Mouse (Mus musculus) inflammation-experienced regulatory T-cells, adult 6 months (primary cell): ENCODE measurements at regions not wholly inside any gene's neighbourhood (a gene's known extent, or its start where the extent isn't known, plus 50 kb on each side); places are given as distances from the start of the nearest gene placed in this dataset.

ENCODE experiments used
- ATAC-seq: one replicate; pipeline ENCODE4 v1.8.0; 2017

DNA sequence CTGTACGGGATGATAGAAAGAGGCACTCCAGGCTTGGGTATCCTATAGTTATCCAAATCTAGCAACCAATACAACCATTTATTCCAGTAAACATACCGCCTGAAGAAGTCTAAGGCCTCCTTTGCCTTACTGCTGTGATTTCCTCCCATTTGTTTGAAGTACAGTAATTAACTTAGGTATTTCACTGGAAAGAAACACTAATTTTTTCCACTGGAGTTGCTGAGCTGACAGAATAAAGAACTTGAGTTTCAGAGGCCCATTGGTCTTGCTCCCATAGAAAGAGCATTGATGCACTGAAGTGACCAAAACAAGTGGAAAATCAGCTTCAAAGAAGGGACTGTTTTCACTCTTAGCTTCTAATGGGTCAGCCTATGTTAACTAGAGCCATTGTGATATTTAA lies 1100.8 kb upstream of the Gm7489 start:
- ATAC-seq, result no peak

DNA sequence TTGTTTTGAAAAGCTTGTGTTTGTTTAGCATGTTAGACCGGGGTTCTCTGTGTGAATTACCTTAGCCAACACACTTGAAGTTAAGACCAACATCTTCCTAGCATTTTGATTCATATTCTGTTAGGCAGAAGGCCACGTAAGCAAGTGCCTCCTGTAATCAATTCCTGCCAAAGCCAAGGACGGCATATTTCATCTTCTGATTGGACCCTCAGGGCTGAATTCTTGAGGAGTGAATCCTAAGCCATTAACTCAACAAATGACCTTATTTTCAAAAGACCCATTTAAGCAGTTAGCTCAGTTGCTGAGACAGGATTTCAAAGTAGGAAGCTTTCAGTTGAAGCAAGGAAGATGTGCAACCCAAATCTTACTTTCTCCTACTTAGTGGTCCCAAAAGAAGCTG lies 1099.5 kb upstream of the Gm7489 start:
- ATAC-seq, result no peak

DNA sequence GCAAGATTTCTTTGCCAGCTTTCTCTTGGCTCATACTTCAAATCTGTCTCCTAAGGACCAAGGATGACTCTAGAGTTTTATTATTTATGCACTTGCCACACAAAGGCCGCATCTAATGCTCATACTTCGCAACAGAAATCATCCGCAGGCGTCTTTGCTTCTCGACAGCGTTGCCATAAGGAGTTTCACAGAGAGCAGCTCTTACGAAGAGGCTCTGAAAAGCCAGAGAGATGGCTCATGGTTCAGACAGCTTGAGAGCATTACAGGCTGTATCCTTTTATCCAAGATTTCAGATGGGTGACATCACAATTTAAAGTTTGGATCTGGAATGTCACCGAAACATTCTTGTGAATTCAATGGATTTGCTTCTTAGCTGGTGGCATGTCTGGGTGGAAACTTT lies 1098.7 kb upstream of the Gm7489 start:
- ATAC-seq, result no peak

DNA sequence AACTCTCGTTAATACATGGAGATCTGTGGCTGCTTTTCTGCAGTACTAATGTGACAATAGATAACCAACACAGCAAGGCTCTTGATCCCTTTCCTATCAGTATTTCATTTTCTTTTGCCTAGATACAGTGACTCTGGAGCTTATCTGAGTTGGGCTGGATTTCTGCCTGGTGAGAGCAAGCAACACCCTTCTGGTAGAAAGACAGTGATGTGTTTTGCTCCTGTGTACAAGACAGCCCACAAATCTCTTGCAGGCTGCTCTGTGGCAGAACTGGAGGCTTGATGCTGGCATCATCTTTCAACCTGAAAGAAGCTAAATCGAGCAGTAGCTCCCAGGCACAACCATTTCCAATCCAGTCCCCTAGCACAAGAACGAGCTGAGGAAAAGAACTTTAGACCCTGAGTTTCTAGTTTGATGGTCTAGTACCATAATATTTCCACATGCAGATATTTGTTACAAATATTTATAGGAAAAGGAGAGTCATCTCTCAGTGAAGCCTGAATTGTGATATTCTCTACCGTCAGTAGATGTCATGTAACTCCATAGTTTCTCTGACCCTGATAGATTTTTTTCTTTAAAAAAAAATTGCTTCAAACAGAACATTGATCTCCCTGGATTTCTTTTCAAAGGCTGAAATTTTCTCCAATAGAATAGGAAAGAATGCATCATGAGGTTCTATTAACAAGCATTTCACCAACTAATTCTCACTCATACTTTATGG lies 1079.1 kb upstream of the Gm7489 start:
- ATAC-seq, result no peak

DNA sequence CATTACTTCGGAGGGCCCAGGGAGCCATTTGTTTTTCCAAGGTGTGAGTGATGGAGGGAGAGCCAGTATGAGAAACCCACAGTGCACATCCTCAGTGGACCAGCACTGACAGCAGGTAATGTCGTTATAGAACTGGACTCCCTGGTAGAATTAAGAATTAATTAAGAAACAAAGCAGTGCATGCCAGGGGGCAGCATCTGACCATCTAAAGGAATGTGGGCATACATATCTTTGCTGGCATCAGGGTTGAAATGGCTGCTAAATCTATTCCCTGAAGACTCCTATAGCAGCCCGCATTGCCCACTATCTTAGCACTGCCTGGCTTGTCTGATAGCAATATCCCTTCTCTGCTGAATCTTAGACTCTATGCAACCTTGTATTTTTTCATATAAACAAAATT lies 1076.1 kb upstream of the Gm7489 start:
- ATAC-seq, result peak; percentile 38

DNA sequence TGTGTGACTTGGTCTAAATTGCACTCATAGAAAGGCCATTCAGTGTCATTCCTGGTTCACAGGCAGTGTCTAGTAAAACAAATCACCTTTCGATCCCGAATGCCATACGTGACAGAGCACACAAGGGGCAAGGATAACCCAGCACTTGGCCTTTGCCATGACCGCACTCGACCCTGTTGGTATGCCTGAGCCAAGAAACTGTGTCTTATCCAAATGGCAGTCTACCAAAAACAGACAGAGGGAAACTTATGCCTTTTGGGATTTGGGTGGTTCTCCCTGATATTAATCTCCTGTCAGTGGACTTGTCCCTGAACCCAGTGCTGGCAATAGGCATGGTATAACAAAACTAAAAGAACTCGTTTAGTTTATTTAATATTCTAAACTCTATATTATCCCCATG lies 1063.9 kb upstream of the Gm7489 start:
- no peak for ATAC-seq

DNA sequence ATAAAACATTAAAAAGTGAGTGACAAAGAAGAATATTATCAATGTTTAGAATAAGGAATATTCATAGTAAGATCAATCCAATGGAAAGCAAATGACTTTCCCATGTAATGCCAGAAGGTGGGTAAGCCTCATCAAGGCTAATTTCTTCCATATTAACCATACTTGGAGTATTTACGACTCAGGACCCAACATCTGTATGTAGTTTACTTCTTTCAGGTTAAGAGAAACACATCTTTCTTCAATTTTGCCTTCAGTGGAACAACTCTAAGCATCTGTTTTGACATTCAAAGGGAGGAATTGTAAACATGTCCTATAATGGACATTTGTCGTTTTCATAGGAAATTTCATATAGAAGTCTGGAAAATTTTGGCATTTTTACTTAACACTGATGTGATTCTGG lies 1047.8 kb upstream of the Gm7489 start:
- no peak for ATAC-seq

DNA sequence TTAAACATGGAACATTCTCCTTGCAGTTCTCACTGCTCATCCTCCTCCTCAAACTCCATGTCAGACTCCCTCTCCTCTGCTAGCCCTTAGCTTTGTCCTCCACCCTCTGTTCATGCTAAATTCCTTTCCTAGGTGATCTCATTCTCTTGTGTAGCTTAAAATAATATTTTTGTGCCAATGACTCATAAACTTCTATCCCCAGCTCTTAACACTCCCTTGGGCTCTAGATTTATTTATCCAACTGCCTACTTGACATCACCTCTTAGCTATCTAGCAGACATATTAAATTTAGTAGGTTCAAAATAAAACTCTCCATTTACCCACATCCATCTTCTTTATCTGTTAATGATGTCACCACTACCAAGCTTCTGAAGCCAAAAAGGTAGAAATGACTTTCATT lies 1036.6 kb upstream of the Gm7489 start:
- no peak for ATAC-seq

DNA sequence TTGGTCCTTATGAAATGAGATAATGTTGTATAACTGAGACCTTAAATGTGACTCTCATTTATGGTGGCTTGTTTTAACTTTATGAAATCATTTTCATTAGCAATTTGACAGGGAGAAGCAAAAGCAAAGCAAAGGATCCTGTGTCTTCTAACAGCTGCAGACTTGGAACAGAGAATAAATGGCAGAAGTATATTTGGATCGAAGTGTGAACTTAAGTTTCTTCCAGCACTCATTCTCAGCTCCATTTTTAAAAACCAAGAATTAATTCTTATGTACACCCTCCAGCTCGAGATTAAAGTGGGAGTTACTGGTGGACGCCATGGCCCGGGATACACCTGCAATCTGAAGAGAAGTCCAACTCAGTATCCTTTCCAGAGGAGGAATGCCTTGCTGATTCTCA lies 1026.0 kb upstream of the Gm7489 start:
- ATAC-seq, result no peak

DNA sequence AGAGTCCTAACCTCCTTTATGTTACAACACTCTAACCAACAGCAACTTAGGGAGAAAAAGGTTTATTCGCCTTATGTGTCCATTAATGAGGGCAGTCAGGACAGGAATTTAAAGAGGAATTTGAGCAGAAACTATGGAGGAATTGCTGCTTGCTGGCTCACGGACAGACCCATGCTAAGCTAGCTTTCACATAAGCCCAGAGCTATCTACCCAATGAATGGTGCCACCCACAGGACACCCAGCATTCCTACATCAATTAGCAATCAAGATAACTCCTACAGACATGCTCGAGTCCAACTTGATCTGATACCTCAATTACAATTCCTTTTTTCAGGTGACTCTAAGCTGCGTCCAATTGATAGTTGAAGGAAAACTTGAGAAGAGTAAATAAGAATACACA lies 1021.2 kb upstream of the Gm7489 start:
- ATAC-seq, result no peak

DNA sequence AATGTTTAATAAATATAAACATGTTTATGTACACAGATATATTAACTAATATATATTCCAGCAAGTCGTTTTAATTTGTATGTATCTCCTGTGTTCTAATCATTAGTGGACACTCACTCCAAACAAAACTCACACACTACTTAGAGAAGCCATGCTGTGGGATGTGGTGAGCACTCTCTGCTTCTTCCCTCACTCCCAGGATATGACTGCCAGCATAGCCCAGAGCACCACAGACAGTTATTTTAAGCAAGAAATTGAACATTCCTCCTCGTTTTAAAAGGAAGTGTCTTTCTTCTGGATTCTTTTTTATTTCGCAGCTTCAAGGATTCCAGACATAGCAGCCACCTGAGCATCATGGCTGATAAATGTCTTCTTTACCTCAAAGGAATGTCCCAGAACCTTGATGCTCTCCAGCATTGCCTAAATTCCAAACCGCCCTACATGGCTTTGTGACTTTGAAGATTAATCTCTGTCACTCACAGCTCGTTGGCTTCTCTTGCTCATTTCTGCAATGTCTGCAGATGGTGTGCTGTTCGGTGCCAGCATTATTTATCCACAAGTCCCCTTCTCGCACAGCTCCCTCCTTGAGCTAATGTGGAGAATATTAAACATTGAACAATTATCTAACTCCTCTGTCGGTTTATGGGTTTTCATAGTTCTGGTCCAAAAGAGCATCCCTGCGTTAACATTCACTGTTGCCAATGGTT lies 992.3 kb upstream of the Gm7489 start:
- no peak for ATAC-seq

DNA sequence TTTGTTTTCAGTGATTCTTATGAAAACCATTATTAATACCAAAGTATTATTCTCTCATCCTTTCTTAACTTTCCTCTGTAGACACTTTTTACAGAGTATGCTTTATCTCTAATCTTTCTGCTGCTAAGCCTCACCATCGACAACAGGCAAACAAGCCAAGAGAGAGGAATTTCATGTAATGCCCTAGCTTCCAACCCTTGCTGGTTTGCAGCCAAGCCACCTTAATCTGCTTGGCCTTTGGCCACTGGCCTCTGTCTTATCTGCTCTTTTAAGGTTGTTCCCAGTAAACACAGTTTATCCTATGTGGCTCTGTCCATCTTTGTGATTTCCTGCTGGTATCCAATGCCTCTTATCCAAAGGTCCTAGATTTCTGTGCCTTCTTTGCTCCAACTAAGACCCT lies 986.6 kb upstream of the Gm7489 start:
- ATAC-seq, result no peak

DNA sequence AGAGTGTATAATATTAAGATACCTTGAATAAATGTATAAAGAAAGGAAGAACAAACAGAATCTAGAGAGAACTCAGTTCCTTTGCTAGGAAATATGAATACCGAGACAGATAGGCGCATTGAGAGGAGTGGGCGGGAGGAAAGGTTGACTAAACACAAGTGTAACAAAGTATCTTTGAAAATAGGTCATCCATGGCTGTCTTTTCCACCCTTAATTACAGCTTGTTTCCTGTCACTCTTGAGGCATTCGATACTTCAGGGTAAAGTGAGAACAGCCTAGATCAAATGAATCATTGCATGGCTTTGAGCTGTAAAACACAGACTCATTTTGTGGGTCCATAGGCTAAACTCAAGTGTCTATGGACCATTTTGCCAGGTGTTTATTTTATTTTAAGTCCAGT lies 985.3 kb upstream of the Gm7489 start:
- ATAC-seq, result peak; percentile 67

DNA sequence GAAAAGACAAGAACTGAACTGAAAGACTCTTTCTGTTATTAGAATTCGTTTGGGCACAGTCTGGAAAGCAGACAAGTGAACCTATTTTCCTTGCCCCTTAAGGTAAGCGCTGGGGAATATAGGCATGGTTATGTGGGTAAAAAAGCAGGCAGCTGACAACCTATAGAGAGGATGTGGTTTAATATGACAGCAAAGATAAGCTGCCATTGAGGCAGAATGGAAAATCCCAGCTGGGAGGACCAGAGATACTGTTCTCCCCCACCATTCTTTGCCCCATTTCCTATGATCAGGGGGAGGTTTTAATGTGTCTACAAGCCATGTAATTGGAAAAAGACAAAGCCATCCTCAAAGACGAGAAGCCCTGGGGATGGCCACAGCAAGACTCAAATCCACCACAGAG lies 984.9 kb upstream of the Gm7489 start:
- ATAC-seq, result peak; percentile 86

DNA sequence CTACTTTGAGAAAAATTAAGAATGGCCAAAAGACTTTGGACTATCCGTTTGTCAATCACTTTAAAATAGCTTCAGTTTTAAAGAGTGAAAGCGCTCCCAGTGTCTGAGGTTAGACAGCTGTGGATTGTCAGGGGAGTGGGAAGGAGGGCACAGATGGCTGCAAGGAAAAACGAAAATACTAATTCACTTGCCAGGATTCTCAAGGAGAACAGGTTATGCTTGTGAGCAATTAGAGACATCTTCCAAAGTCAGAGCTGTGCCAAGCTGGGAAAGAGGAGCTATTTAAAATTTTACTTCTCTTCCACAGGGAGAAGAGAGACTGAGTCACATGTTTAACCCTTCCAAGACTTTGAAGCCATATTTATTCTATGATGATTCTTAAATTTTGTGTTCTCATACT lies 979.5 kb upstream of the Gm7489 start:
- no peak for ATAC-seq

DNA sequence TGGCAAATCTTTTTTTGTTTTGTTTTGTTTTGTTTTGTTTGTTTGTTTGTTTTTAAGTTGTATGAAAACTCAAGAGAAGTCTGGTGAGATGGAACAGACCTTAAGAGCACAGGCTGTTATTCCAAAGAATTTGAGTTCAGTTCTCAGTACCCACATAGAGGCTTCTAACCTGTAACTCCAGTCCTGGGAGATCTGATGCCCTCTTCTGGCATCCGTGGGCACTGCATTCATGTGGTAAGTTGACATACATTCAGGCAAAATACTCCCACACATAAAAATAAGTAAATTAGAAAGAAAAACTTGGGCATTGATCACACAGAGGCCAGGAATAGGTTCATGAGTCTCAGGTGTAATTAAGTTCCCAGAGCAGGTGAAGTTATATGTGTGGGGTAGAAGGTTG lies 977.5 kb upstream of the Gm7489 start:
- ATAC-seq, result no peak

DNA sequence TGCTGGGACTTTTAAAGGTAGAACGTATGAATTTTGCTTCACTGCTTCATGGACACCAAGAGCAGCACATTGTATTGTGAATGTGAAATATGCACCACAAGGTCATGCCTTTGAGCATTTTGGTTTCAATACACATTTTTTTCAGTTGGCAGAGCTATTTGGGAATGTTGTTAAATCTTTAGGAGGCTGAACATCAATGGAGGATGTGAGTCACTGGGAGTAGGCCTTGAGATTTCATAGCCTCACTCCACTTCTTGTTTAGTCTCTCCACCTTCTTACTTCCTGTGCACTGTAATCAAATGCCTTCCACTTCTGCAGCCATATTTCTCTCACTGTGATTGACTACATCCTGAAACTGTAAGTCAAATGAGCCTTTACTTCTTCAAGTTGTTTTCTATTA lies 962.4 kb upstream of the Gm7489 start:
- ATAC-seq, result no peak

DNA sequence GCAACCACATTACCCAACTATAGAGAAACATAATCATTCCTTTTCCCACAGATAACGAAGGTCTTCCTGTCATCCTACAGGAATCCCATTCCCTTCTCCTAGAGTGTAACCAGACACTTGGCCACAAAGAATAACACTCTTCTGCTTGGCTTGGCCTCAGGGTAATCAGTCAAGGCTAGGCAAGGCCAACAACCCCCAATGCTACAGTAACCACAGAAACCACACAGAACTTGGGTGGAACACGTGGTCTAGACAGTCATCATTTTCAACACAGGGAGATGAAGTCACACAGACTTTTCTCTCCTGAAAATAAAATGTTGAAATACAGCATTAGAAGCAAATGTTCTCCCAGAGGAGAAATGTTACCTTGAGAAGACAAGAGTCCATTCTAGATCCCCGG lies 956.3 kb upstream of the Gm7489 start:
- ATAC-seq, result peak; percentile 94

DNA sequence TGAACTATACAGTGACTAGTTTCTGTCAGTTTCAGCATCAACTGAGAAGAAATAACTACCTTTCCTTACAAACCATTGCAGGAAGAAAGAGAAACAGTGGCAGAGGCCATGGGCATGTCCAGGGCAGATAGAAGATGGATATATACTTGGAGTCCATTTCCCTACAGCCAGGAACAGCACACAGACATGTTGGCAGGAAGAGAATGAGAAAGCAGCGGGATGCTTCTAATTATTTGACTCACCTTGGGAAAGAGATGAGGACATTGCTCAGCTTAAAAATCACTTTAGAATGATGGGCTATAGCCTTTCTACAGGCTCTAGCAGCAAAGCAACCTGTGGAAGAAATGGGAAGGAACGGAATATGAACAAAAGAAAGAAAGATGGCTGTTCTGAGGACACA lies 947.6 kb upstream of the Gm7489 start:
- ATAC-seq, result no peak

DNA sequence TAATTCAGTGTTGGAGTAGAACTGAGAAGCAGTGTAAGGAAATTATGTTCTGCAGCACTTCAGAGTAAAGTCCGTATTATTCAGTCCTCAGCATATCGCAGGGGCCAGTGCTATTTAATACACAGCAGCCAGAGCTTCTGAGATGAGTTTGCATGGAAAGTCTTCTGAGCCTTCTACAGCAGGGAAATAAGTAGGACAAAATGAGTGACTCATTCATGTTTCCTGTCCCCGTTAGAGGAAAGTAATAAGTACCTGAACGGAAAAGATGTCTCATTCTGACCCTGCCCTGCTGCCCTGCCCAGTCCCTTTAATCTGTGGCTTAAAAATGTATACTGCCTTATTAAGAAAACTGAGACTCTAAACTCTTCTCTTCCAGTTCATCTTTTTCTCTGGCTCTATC lies 940.1 kb upstream of the Gm7489 start:
- peak; percentile 92 for ATAC-seq

DNA sequence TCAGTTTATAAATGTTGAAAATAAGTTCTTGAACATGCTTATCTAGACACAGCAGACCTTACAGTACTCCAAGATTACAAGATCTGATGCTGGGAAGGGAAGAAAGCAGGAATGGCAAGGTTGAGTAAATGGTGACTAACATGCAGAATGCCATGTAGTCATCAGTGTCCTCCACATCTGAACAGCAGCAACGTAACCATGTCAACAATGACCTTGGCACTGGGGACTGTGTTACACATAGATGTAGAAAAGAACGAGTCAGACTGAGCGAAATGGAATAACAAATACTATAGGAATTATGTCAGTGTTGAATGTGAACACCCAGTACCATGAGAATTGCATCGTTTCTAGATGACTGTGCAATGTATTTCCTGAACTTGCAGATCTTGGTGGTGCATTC lies 936.5 kb upstream of the Gm7489 start:
- no peak for ATAC-seq

DNA sequence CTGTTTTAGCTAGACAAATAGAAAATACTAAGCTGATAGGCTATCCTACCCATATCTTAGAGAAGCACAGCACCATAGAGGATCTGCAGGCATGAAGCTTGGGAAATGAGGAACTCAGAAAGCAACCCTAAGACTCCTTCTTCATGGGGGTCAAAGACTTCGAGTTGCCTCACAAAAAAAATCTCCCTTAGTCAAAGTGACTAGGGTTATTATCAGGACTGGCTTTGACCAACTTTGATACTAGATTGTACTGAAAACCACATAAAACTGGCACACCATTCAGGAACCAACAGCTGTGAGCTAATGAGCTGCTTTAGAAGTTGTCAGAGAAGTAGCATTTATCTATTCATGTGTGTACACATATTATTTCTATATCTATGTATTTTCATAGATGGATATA lies 931.2 kb upstream of the Gm7489 start:
- ATAC-seq, result no peak

DNA sequence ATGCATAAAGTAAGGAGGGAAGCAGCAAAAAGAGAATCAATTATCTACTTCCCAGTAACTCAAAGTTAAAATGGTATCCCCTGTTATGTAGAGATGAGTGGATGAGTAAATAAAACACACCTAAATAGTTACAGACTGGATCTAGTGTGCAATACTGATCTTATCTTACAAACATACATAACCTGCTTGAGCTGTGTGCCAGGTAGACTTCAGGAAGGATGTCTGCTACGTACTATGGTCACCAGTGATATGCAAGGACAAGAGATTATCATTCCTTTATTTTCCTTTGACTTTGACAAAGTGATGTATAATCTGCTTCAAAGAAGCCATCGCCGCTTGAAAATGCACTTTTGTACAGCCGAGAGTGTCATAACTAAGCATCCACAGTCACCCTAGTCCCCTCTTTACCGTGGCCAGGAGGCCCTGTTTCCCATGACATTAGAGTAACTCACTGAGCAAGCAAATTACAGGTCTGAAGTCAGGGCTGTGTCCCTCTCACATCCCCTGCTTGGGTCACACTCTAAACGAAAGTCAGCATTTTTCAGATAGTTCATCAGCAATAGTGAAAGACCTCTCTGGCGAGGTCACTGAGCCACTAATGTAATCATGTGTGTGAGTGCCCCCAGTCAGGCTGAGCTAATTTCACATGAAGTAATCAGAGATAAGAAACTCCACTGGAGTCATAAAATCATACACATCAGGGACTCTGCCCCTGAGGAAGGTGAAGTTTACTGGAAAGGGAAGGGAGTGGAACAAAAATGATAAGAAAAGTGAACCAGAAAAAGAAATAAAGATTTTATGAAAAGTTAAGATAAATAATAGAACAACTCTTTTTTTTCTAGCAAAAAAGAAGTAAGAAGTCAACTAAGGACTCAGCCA lies 929.8 kb upstream of the Gm7489 start:
- ATAC-seq, result no peak

DNA sequence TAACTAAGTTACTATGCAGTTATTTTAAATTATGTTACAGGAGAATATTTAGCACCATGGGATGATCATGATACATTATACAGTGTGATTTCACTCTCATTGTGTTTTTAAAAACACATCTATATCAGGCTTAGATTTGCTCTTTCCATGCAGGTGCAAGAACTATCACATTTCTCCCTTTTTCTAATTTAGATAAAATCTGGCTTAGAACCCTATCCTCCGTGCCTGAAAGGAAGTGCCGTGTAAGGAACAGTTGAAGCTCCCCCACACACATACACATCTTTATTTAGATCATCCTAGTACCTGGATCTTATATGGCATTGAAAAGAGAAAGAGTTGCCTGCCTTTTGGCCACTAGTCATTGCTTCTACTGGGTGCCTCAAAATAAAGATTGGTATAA lies 925.0 kb upstream of the Gm7489 start:
- ATAC-seq, result no peak
